Mouse (Mus musculus) heart, embryonic 16.5 days (tissue): ENCODE results near the gene Pip5k1b. TPM values are rescaled to one million over a fixed set of nuclear protein-coding genes. Genes with fewer than 3 reads are reported as not detected.

ENCODE experiments used
- ATAC-seq: fragments of 200-750 bp; cut with Nextera tagmentation; replicated peaks from 2 replicates; pipeline ENCODE4 v1.8.0; 2017; ENCODE audit warnings: moderate number of reproducible peaks; ENCODE audit not compliant: insufficient read depth, low FRiP score; ENCODE audit errors: extremely low read depth
- H3K27ac ChIP-seq: fragments of 300-500 bp; sonication (generic); 2 replicates; pipeline ENCODE4 v1.5.1; 2014; ENCODE audit warnings: mild to moderate bottlenecking, low read length, control low read depth, moderate library complexity
- H3K27me3 ChIP-seq: fragments of 300-500 bp; sonication (generic); 2 replicates; pipeline ENCODE4 v1.6.1; 2014; ENCODE audit warnings: low read length, mixed read lengths; ENCODE audit not compliant: control insufficient read depth, insufficient read depth
- H3K36me3 ChIP-seq: fragments of 300-500 bp; sonication (generic); 2 replicates; pipeline ENCODE4 v1.6.1; 2014; ENCODE audit not compliant: control insufficient read depth, insufficient read depth
- H3K4me1 ChIP-seq: fragments of 300-500 bp; sonication (generic); 2 replicates; pipeline ENCODE4 v1.6.1; 2014; ENCODE audit warnings: low read length, mixed read lengths; ENCODE audit not compliant: control insufficient read depth, insufficient read depth
- H3K4me2 ChIP-seq: fragments of 300-500 bp; sonication (generic); 2 replicates; pipeline ENCODE4 v1.6.1; 2014; ENCODE audit warnings: low read depth, mild to moderate bottlenecking, control low read depth, low read length
- H3K4me3 ChIP-seq: fragments of 300-500 bp; sonication (generic); 2 replicates; pipeline ENCODE4 v1.5.1; 2014; ENCODE audit warnings: mild to moderate bottlenecking, control low read depth, low read length
- H3K9ac ChIP-seq: fragments of 300-500 bp; sonication (generic); 2 replicates; pipeline ENCODE4 v1.6.1; 2014; ENCODE audit warnings: low read length, control low read depth
- H3K9me3 ChIP-seq: fragments of 300-500 bp; sonication (generic); replicated peaks from 2 replicates; pipeline ENCODE4 v1.6.1; 2016; ENCODE audit warnings: low read length; ENCODE audit not compliant: control insufficient read depth
- WGBS: fragments of 180-500 bp; shearing (Covaris S2); extraction: QIAGEN DNeasy Blood & Tissue Kit; methylation state at CpG from one replicate; pipeline ENCODE4 v1.1.7; 2014; 5-methylcytosine and 5-hydroxymethylcytosine counted together
- polyA plus RNA-seq: library from polyadenylated mRNA; unstranded; fragments of >200 nt; fragmentation: Nextera tagmentation; extraction: Ambion mirVana; gene quantifications from 2 replicates; pipeline ENCODE4 v1.2.1, GENCODE M21; 2015

Gene Pip5k1b
- polyA plus RNA-seq, 1 experiment from 2014 or later: 11.1 TPM

GRCm38 (mm10) chr19:24257962-24258361 is 297.7 kb downstream of the Pip5k1b start:
- ATAC-seq: no peak
- WGBS: 72% methylated on average over 6 of the region's 6 CpGs
- peak overlapping the region; percentile 65 for H3K27ac ChIP-seq

GRCm38 (mm10) chr19:24253657-24254260 is 301.9 kb downstream of the Pip5k1b start:
- no peak overlapping the region for H3K27ac ChIP-seq

More at GRCm38 (mm10) chr19:24257962-24258361, 297.7 kb downstream of the Pip5k1b start:
- peaks cover 15% of the 10 kb centered on the region for H3K4me1 ChIP-seq
- H3K9ac ChIP-seq: no peak overlapping the region
- no peak overlapping the region for H3K4me2 ChIP-seq
- peaks cover 9% of the 10 kb centered on the region; the same call in 1 of the 2 replicates for H3K36me3 ChIP-seq
- H3K4me3 ChIP-seq: no peak overlapping the region
- H3K27me3 ChIP-seq: no peaks in the 10 kb centered on the region
- no peaks in the 10 kb centered on the region for H3K9me3 ChIP-seq

GRCm38 (mm10) chr19:24251869-24252268 is 303.8 kb downstream of the Pip5k1b start:
- H3K36me3 ChIP-seq: no peaks in the 10 kb centered on the region
- peaks cover 18% of the 10 kb centered on the region for H3K4me1 ChIP-seq
- peak; percentile 91 for ATAC-seq
- H3K27ac ChIP-seq: peak overlapping the region; percentile 89
- H3K4me3 ChIP-seq: no peak overlapping the region; the same call in 1 of the 2 replicates
- H3K27me3 ChIP-seq: no peaks in the 10 kb centered on the region
- H3K9ac ChIP-seq: peak overlapping the region; percentile 61
- peak overlapping the region; percentile 54 for H3K4me2 ChIP-seq
- 17% methylated on average over 6 of the region's 6 CpGs for WGBS
- H3K9me3 ChIP-seq: no peaks in the 10 kb centered on the region

More at GRCm38 (mm10) chr19:24253657-24254260, 301.9 kb downstream of the Pip5k1b start:
- Histone ChIP-seq H3K9ac (no peak overlapping the region), H3K27me3 (no peaks in the 10 kb centered on the region), H3K4me2 (no peak overlapping the region), H3K9me3 (no peaks in the 10 kb centered on the region), H3K4me1 (peaks cover 27% of the 10 kb centered on the region), H3K36me3 (no peaks in the 10 kb centered on the region), H3K4me3 (no peak overlapping the region)
- 34% methylated on average over 9 of the region's 9 CpGs for WGBS
- no peak for ATAC-seq

Other genes starting within 250 kb of the Pip5k1b start
- gene Fam122a, start 78.5 kb downstream of the Pip5k1b start, polyA plus RNA-seq: 40.2 and 43.4 TPM in 2 replicates
- 3.9 TPM in 2 replicates for gene Tmem252, start 118.1 kb upstream of the Pip5k1b start, polyA plus RNA-seq